Comparison of ENCODE assay signal across 27 mouse cellular contexts in genomic region chr5:33301801-33302200, GRCm38 (mm10). TPM values are rescaled to one million over a fixed set of nuclear protein-coding genes. Genes with fewer than 3 reads are reported as not detected.
DNase-seq lines count a peak whose midpoint lies in the region; ATAC-seq and TF ChIP-seq lines count a peak whose summit lies in the region.
"Had no signal": no experiment of that assay in that cellular context is flagged by ENCODE, and none has a peak within 500 bp of the region (broad histone marks: within the 10 kb centered on the region; RNA-seq: fewer than 3 reads in every experiment).

No protein-coding gene starts in this region.

- POLR2A ChIA-PET in Patski (lab: Charles Lee) = no interaction called here

- no peak for ATAC-seq in intestine, postnatal 0 days
- no peak for ATAC-seq in intestine, embryonic 16.5 days
- no peak for ATAC-seq in liver, postnatal 0 days
- no peak for ATAC-seq in Patski
- no peak for ATAC-seq in inflammation-experienced regulatory T-cells, adult 6 months
- ATAC-seq: activated CD4-positive, CD25-positive, alpha-beta regulatory T cell, adult 4 months; forebrain, embryonic 13.5 days; hindbrain, embryonic 16.5 days; intestine, embryonic 15.5 days had no signal

- no peak for DNase-seq in liver, postnatal 0 days
- DNase-seq in liver (no peak), A20 (ENCODE audit: low read depth, low spot score) (peak; percentile 23), Patski (ENCODE audit: low read depth, low spot score) (no peak)
- DNase-seq in c-Kit-positive CD71-positive TER-119-positive erythroid progenitor cells, embryonic 14.5 days (ENCODE audit: low spot score) = no peak
- DNase-seq: adrenal gland, adult 8-10 months; cerebellum, adult 9-10 months; cerebellum, postnatal 36 days; gastrocnemius, postnatal 25 days; heart, adult 11 months; heart, postnatal 10 days; kidney, postnatal 25 days; right cerebral cortex, postnatal 4 days; thymus, postnatal 4 days had no signal

- no peak overlapping the region for H3K4me2 ChIP-seq in intestine, postnatal 0 days (replicated peaks; ENCODE audit: low read depth)
- no peak overlapping the region for H3K4me2 ChIP-seq in intestine, embryonic 16.5 days (ENCODE audit: low read depth, low read length)
- no peak overlapping the region for H3K4me2 ChIP-seq in liver, postnatal 0 days (ENCODE audit: low read depth, low read length)
- H3K4me2 ChIP-seq: forebrain, embryonic 13.5 days; heart, embryonic 12.5 days; intestine, embryonic 15.5 days; limb, embryonic 15.5 days; midbrain, embryonic 11.5 days; neural tube, embryonic 13.5 days had no signal

- no peaks in the 10 kb centered on the region for H3K27me3 ChIP-seq in intestine, postnatal 0 days (replicated peaks; ENCODE audit: control insufficient read depth, insufficient read depth, low read length)
- no peaks in the 10 kb centered on the region for H3K27me3 ChIP-seq in intestine, embryonic 16.5 days (replicated peaks; ENCODE audit: control insufficient read depth, insufficient read depth, low read length)
- H3K27me3 ChIP-seq in liver, postnatal 0 days (ENCODE audit: insufficient read depth, low read length) = no peaks in the 10 kb centered on the region
- no peaks in the 10 kb centered on the region for H3K27me3 ChIP-seq in Patski
- H3K27me3 ChIP-seq: forebrain, embryonic 13.5 days; heart, embryonic 12.5 days; intestine, embryonic 15.5 days; limb, embryonic 15.5 days; neural tube, embryonic 13.5 days had no signal

- CTCF ChIA-PET in Patski (lab: Charles Lee) = interaction anchor here (0.9 to 6.8 kb wide), 5 partner anchors 12 to 71 kb away, joined by 3 to 70 read pairs (median 6); partner anchors contain the start of gene Ctbp1

- no peaks in the 10 kb centered on the region for H3K4me1 ChIP-seq in intestine, postnatal 0 days (replicated peaks; ENCODE audit: control insufficient read depth, insufficient read depth, low read length)
- no peaks in the 10 kb centered on the region for H3K4me1 ChIP-seq in intestine, embryonic 16.5 days (ENCODE audit: control insufficient read depth, insufficient read depth, low read length)
- H3K4me1 ChIP-seq in liver, postnatal 0 days (ENCODE audit: insufficient read depth) = no peaks in the 10 kb centered on the region
- H3K4me1 ChIP-seq: forebrain, embryonic 13.5 days; heart, embryonic 12.5 days; hindbrain, embryonic 10.5 days; intestine, embryonic 15.5 days; limb, embryonic 10.5 days; limb, embryonic 15.5 days; neural tube, embryonic 13.5 days had no signal

- 78% methylated on average over 2 of the region's 2 CpGs for WGBS in intestine, postnatal 0 days
- WGBS in intestine, embryonic 16.5 days = 84% methylated on average over 2 of the region's 2 CpGs
- WGBS in liver, postnatal 0 days (ENCODE audit: insufficient replicate concordance) = 73% methylated on average over 2 of the region's 2 CpGs

- H3K36me3 ChIP-seq in intestine, postnatal 0 days (ENCODE audit: control insufficient read depth, insufficient read depth) = no peaks in the 10 kb centered on the region
- H3K36me3 ChIP-seq in intestine, embryonic 16.5 days (ENCODE audit: control insufficient read depth, insufficient read depth, low read length) = no peaks in the 10 kb centered on the region
- no peaks in the 10 kb centered on the region for H3K36me3 ChIP-seq in liver, postnatal 0 days (replicated peaks; ENCODE audit: insufficient read depth, low read length)
- H3K36me3 ChIP-seq: heart, embryonic 12.5 days; hindbrain, embryonic 10.5 days; intestine, embryonic 15.5 days; limb, embryonic 10.5 days; limb, embryonic 15.5 days; neural tube, embryonic 13.5 days had no signal

- TF ChIP-seq EP300 in liver, postnatal 0 days (IDR thresholded peaks at IDR 0.05; ENCODE audit: low read depth) = no peak

- no peak overlapping the region for H3K27ac ChIP-seq in intestine, postnatal 0 days (ENCODE audit: low read depth, low read length)
- H3K27ac ChIP-seq in intestine, embryonic 16.5 days (ENCODE audit: low read length) = no peak overlapping the region
- H3K27ac ChIP-seq in liver, postnatal 0 days (ENCODE audit: low read depth) = no peak overlapping the region
- H3K27ac ChIP-seq: forebrain, embryonic 13.5 days; hindbrain, embryonic 10.5 days; intestine, embryonic 15.5 days; limb, embryonic 10.5 days; limb, embryonic 15.5 days; neural tube, embryonic 13.5 days had no signal

- H3K9me3 ChIP-seq in intestine, postnatal 0 days (ENCODE audit: control insufficient read depth) = no peaks in the 10 kb centered on the region
- H3K9me3 ChIP-seq in intestine, embryonic 16.5 days (ENCODE audit: control insufficient read depth, low read length) = no peaks in the 10 kb centered on the region
- H3K9me3 ChIP-seq in liver, postnatal 0 days (ENCODE audit: low read length) = no peaks in the 10 kb centered on the region
- H3K9me3 ChIP-seq: forebrain, embryonic 13.5 days; heart, embryonic 12.5 days; hindbrain, embryonic 10.5 days; intestine, embryonic 15.5 days; limb, embryonic 10.5 days; limb, embryonic 15.5 days; neural tube, embryonic 13.5 days had no signal

- no peak overlapping the region for H3K4me3 ChIP-seq in intestine, postnatal 0 days (ENCODE audit: low read depth, low read length)
- H3K4me3 ChIP-seq in intestine, embryonic 16.5 days (ENCODE audit: low read length) = no peak overlapping the region
- H3K4me3 ChIP-seq in liver, postnatal 0 days (ENCODE audit: low read depth, low read length) = no peak overlapping the region
- H3K4me3 ChIP-seq: forebrain, embryonic 13.5 days; heart, embryonic 12.5 days; hindbrain, embryonic 10.5 days; intestine, embryonic 15.5 days; limb, embryonic 10.5 days; limb, embryonic 15.5 days; neural tube, embryonic 13.5 days had no signal

- in situ Hi-C loops in Patski (cut with MboI; ENCODE audit: low pct_unique_long_range_greater_than_20kb) = no loop called here

- no peak overlapping the region for H3K9ac ChIP-seq in intestine, postnatal 0 days (ENCODE audit: low read depth, low read length)
- H3K9ac ChIP-seq in intestine, embryonic 16.5 days (ENCODE audit: low read depth, low read length) = no peak overlapping the region
- H3K9ac ChIP-seq in liver, postnatal 0 days (replicated peaks) = no peak overlapping the region
- H3K9ac ChIP-seq: forebrain, embryonic 13.5 days; heart, embryonic 12.5 days; intestine, embryonic 15.5 days; limb, embryonic 15.5 days; neural tube, embryonic 13.5 days had no signal

- TF ChIP-seq CTCF in intestine, postnatal 0 days (IDR thresholded peaks at IDR 0.05; ENCODE audit: low read depth) = peak; percentile 30
- TF ChIP-seq CTCF in liver, postnatal 0 days (IDR thresholded peaks at IDR 0.05; ENCODE audit: low read depth) = peak; percentile 28
- peak; percentile 69 for TF ChIP-seq CTCF in Patski (IDR thresholded peaks at IDR 0.05)

RNA-seq across cellular contexts. Expression of gene Ctbp1, which starts 27.0 kb away (rescaled TPM):
- polyA plus RNA-seq in intestine, postnatal 0 days (2015; fragmentation: Nextera tagmentation; extraction: Ambion mirVana) = 139 and 141 TPM in 2 replicates
- polyA plus RNA-seq in intestine, embryonic 16.5 days (2015; fragmentation: Nextera tagmentation; extraction: Ambion mirVana) = 181 and 223 TPM in 2 replicates
- polyA plus RNA-seq in liver, postnatal 0 days (2015; fragmentation: Nextera tagmentation; extraction: Ambion mirVana) = 91.1 and 93.8 TPM in 2 replicates
- 212 TPM for polyA plus RNA-seq in Patski (2021)
- polyA plus RNA-seq in inflammation-experienced regulatory T-cells, adult 6 months (2017; shearing (Covaris generic)) = 10 to 100 TPM; 24.0 to 31.4 (median 28.0) TPM

RNA-seq across cellular contexts. Expression of gene Maea, which starts 33.5 kb away (rescaled TPM):
- polyA plus RNA-seq in intestine, postnatal 0 days (2015; fragmentation: Nextera tagmentation; extraction: Ambion mirVana) = 79.2 and 81.0 TPM in 2 replicates
- polyA plus RNA-seq in intestine, embryonic 16.5 days (2015; fragmentation: Nextera tagmentation; extraction: Ambion mirVana) = 128 and 135 TPM in 2 replicates
- polyA plus RNA-seq in liver, postnatal 0 days (2015; fragmentation: Nextera tagmentation; extraction: Ambion mirVana) = 38.0 and 41.5 TPM in 2 replicates
- polyA plus RNA-seq in Patski (2021) = 339 TPM
- 10 to 100 TPM; 64.2 to 91.0 (median 77.0) TPM for polyA plus RNA-seq in inflammation-experienced regulatory T-cells, adult 6 months (2017; shearing (Covaris generic))
